Mouse (Mus musculus) activated CD4-positive, CD25-positive, alpha-beta regulatory T cell, adult 4 months (primary cell): ENCODE results near the gene Spaca6. TPM values are rescaled to one million over a fixed set of nuclear protein-coding genes. Genes with fewer than 3 reads are reported as not detected.
"Not testable (repeated sequence)": the region's sequence is repeated elsewhere in the genome, so short reads cannot be mapped to it uniquely, and the experiment has no call there.

Source experiments
- ATAC-seq: one replicate; pipeline ENCODE4 v1.8.0; 2017
- polyA plus RNA-seq, 2 experiments: library from polyadenylated mRNA; unstranded; fragments of 100-300 nt; shearing (Covaris generic); gene quantifications; one replicate each; pipeline ENCODE4 v1.2.1; 2017

Spaca6 gene
- polyA plus RNA-seq, 2 experiments from 2014 or later: 5.1 to 6.2 TPM

DNA sequence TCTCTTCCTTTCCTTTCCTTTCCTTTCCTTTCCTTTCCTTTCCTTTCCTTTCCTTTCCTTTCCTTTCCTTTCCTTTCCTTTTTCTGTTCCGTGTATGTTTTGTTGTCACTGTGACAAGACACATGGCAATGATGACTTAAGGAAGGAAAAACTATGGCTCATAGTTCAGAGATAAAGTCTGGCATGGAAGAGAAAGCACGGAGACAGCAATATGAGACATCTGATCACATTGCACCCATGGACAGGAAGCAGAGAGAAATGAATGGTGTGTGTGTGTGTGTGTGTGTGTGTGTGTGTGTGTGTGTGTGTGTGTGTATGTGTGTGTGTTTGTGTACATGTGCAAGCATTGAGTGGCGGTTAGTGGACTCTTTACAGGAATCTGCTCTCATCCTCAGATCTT is 17.6 kb downstream of the Spaca6 start:
- not testable (repeated sequence) for ATAC-seq

DNA sequence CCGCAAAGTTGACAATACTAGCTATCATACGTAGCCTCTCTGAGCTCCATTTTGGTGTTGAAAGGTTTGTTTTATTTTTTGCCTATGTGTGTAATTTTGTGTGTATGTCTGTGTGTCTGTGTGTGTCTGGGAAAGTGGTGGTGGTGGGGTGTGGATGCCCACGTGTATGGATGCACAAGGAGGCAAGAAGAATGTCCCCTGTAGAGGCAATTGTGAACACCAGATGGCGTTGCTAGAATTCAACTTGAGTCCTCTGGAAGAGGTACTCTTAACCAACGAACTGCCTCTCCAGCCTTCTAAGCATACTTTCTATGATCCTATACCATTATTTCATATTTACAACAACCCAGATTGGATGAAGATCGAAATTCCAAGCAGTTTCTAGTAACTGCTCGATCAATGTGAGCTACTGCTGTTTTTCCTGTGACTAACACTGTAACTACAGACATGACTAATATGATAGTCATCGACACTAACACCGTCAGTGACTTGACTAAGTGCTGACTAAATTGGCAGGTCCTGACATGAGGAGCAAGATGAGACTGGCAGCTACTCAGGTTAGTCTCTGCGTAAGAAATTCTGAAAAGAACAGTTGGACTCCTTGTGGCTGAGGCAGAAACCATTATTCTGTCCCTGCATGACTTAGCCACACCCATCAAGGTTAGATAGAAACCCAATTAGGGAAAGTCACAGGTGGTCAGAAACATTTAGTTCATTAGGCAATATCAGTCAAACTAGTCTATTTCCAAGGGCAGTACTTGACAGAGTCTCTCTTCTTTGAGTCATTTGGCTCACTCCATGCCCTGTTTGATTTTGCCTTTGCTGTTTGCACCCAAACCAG is 18.4 kb downstream of the Spaca6 start:
- ATAC-seq: no peak

DNA sequence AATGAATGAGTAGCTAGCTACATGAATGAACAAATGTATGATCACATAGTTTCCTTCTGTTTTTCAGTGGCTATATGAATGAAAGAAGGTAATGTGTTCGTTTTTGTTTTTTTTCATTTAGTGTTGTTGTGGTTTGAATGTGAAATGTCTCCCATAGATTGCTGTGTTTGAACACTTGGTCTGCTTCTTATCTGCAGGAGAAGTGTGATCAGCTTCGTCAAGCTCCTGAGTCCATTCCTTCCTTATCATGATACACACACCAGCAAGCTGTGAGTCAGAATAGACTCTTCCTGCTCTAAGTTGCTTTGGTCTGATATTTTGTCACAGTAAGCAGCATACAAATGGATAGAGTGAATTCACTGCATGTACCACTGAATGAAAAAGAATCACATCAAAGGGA is 22.0 kb downstream of the Spaca6 start:
- ATAC-seq: no peak

- no peak for ATAC-seq
These were observed 23.2 kb downstream of the Spaca6 start for GRCm38 (mm10) chr17:17849906-17850712.

DNA sequence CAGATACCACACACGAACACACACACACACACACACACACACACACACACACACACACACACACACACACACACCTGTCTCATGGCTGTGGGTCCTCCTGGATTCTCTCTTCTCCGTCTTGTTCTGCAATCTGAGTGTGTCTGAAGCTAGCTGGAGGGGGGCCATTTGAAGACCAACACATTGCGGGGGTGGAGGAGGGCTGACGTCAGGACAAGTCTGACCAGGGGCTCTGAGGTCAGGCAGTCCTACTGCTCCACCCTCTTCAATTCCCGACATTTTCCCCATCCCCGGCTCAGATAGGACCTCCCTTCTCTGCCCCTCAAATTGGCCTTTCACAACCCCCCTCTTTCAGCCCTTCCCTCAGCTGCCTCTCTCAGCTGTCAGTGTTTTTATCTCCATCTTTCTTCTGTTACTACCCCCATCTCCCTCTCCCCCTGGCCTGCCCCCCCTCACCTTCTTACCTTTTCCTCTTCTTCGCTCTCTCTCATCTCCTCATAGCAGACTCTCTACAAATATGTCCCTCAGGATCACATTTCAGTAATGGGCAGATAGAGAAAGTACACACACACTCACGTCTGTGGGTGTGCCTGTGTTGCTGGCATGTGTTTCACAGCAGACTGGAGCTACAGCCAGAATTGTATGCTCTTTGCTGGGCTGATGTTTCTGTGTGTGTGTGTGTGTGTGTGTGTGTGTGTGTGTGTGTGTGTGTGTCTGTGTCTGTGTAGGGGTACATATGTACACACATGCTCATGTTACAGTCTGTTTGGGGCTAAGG is 28.3 kb downstream of the Spaca6 start, which contains the start of gene Has1:
Gene Has1, minus strand, starts transcription at position 142 of the 775 bp plus-strand sequence.
- ATAC-seq: no peak

GRCm38 (mm10) chr17:17856612-17857011 is 29.7 kb downstream of the Spaca6 start:
- no peak for ATAC-seq

DNA sequence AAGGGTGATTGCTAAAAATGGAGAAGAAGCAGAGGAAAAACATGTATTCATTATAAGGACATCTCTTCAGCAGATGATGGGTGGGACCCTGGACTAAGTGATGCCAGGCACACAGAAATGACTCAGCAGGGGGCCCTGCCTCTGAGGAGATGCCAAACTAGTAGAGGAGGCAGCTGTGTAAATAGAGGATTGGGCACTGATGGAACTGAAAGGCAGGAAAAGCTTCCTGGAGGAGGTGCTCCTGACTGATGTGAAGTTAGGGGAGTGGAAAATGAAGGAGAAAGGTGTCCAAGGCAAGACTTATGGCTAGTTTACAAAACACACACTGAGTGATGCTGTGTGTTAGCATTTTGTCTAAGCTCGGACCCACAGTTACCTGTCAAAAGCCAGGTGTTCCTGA is 30.5 kb downstream of the Spaca6 start:
- no peak for ATAC-seq

DNA sequence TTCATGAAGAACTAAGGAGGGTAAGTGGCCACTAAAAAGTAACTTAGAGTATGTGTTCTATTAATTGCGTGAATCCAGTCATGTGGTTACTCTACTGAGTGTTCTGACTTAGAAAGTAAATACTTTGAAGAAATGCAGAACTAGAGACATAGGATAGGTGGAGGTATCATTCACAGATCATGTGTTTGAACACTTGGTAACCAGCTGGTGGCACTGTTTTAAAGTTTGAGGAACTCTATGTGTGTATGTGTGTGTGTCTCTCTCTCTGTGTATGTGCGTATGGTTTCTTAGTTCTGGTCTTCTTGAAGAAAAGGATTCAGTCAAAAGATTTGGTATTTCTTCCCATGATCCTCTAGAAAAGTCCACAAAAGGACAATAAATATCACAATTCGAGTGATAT is 33.2 kb downstream of the Spaca6 start:
- ATAC-seq: peak; percentile 46

- no peak for ATAC-seq
These were observed 35.4 kb downstream of the Spaca6 start for GRCm38 (mm10) chr17:17862360-17862759.

GRCm38 (mm10) chr17:17865168-17865567 is 38.2 kb downstream of the Spaca6 start:
- ATAC-seq: no peak

DNA sequence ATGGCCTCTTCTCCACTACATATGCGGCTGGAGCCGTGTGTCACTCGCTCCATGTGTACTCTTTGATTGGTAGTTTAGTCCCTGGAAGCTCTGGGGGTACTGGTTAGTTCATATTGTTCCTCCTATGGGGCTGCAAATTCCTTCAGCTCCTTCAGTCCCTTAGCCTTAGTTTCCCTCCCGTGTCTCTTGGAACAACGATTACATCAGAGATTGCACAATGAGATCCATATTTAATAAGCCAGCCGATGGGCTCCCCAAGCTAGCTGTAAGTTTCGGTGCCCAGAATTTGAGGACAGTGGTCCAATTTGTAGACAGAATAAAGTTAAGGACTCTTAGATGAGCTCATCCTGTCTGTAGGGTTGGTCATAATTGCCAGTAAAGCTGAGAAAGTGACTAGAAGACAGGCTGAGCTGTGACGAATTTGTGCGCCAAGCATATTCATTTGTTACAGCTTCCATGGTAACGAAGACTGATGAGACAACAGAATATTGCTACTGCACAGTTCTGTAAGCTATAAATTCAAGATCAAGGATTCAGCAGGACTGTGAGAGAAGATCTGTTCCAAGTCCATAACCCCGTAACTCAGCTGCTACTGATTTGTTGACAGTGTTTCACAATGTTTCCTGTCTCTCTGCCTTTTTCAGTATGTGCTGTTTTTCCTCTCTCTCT is 40.0 kb downstream of the Spaca6 start:
- ATAC-seq: no peak

DNA sequence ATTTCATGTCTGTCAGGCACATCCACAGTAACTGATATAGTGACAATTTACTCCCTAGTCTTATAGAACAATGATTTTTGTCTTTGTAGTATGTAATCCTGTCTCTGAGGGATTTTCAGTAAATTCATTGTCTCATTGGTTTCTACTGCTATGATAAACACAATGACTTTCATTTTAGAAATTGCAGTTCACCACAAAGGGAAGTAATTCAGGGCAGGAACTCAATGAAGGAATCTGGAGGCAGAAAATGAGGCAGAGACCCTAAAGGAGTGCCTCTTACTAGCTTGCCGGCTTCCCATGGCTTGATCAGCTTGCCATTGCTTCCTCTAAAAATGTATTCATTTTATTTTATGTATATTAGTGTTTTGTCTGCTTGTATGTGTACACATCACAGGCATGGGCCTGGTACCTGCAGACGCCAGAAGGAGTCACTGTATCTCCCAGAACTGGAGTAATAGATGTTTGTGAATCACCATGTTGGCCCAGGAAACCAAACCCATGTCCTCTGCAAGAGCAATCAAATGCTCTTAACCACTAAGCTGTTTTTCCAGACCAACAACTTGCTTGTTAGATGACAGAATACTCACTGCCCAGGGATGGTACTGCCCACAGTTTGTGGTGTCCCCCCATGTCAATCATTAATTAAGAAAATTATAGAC is 44.1 kb downstream of the Spaca6 start:
- no peak for ATAC-seq

DNA sequence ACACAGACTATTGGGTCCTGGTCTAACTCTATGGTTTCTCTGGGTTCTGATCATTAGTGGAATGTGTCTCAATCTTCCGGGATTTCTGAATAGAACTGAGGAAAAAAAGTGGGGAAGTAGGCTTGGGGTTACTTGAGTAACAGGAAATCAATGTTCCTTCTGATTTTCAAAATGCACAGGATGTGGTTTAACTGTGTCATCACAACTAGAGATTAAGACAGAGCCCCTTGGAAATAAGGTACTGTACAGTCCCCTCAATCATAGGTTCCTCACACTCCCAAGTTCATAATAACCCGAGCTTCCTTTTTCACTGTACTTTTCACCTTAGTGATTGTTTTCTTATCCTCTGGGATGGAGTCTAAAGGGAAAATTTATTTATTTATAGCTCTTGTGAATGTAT is 44.7 kb downstream of the Spaca6 start:
- ATAC-seq: no peak

- ATAC-seq: no peak
These were observed 52.4 kb downstream of the Spaca6 start for GRCm38 (mm10) chr17:17879347-17879746.

DNA sequence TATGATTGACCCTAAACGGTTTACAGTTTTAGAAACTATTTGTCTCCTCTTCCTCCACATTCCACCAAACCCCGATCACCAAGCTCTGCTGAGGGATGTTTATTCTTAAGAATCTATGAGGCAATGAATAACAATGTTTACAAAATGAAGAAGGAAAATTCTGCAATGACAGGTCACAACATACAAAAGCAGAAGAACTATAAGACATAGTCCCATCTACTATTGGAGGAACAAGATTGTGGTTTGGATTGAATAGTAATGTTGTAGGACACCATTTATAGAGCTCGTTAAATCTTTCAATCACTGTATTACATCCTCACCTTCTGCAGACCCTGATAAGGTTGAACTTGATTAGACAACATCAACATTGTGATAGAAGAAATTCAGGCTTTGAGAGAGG is 55.7 kb downstream of the Spaca6 start:
- no peak for ATAC-seq

DNA sequence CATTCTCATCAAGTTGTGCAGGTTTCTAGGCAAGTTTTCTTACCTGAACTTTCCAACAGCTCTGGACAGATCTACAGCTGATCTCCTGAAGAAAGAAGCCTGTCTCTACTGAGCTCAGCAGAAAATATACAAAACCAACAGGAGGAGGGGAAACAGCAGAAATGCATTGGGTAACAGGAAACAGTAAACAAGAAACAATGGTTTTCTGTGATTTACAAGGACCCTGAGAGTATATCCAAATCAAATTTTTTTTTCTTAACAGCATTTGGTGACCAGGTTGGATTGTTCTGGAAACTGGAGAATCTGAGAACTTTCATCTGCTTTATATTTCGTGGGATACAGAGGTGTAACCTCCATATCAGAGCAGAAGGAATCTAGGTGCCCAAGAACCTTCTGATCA is 56.9 kb downstream of the Spaca6 start, which contains the start of gene Fpr1:
Gene Fpr1, minus strand, starts transcription at position 101 of the 400 bp plus-strand sequence.
- ATAC-seq: no peak

DNA sequence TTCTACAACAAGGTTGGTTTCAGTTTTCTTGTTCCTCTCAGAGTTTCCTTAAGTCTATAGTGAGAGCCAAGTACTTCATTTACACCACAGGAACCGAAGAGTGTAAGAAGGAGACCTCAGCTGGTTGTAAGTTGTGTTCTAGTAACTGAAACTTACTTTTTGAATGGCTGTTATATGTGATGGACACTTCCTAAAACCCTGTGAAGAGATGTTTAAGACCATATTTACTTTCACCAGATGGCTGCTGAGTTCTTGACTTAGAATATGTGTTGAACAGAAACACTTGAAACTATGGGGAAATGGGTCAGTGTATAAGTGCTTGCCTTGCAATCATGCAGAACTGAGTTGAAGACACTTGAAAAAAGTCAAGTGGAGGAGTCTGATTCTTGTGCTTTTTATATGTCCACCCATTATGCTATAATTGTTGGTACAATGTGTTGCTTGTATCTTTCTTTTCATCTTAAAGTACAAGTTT is 60.9 kb downstream of the Spaca6 start, which contains the start of the genes Fpr2 and Fpr3:
Gene Fpr2, plus strand, starts transcription at position 51 of the 475 bp plus-strand sequence.
Gene Fpr3, plus strand, starts transcription at position 79 of the 475 bp plus-strand sequence.
- ATAC-seq: no peak

DNA sequence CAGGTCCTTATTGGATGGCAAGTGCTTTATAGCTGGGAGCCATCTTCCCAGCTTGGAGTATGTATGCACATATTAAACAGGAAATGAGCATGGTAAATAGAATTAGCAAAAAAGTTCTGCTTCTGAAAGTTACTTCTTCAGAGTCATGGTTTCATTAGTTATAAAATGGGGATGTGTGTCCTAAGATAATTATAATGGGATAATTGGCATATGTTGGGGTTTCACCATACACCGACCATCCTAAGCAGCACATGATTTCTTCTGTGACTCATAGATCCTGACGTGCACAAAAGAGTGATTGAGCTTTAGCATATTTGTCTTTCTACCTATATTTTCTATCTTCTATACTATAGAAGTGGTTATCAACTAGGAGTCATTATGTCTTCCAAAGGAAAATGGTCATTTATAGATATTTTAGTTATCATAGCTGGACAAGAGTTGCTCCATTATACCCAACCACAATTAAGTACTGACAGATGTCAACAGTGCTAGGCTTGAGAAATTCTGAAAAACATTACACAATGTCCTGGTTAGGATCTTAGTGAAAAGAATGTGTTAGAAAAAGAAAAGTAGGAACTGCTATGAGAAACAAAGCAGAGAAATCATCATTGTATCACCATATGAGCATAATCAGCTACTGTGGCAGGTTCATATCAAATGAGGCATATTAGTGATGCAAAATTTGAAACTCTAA is 62.9 kb downstream of the Spaca6 start:
- ATAC-seq: no peak
